Mouse (Mus musculus): Measurements from ENCODE around the gene Aig1. TPM values are rescaled to one million over a fixed set of nuclear protein-coding genes. Genes with fewer than 3 reads are reported as not detected.
A peak's percentile ranks its signal among the peaks of the same experiment; 100 is the strongest.
"Not testable (repeated sequence)": the region's sequence is repeated elsewhere in the genome, so short reads cannot be mapped to it uniquely, and the experiment has no call there.

The Aig1 gene
- total RNA-seq (2021): 10 to 100 TPM; 22.2 to 25.4 TPM
- long read RNA-seq, experiment 1, transcript Aig1-205 (6 exons, 1,554 nt): major isoform, 28 of 36 reads
- long read RNA-seq, experiment 1, partial matches to known transcripts: 1 of 36 reads
- long read RNA-seq, experiment 1, other reads (novel, unspliced or antisense): 1 of 36 reads
- long read RNA-seq, experiment 2, transcript Aig1-205 (6 exons, 1,554 nt): major isoform, 26 of 37 reads
- long read RNA-seq, experiment 2, partial matches to known transcripts: 2 of 37 reads
- long read RNA-seq, experiment 2, other reads (novel, unspliced or antisense): 4 of 37 reads

- DNase-seq (ENCODE audit: low spot score in 2 of 2): peak; percentile 33 to 57
Observed at GRCm38 (mm10) chr10:13868371-13869321, at the start of gene Aig1. Aig1 (minus strand) TSS chr10:13868980.

- DNase-seq (ENCODE audit: low spot score in 2 of 2): peak; percentile 53 to 75
Observed at GRCm38 (mm10) chr10:13916645-13917342, 48.0 kb upstream of the Aig1 start.

GRCm38 (mm10) chr10:13915211-13915610 is 46.4 kb upstream of the Aig1 start:
- DNase-seq (ENCODE audit: low spot score in 2 of 2): no peak

GRCm38 (mm10) chr10:13913689-13914088 is 44.9 kb upstream of the Aig1 start:
- DNase-seq (ENCODE audit: low spot score in 2 of 2): no peak

- DNase-seq (ENCODE audit: low spot score in 2 of 2): no peak
Observed at GRCm38 (mm10) chr10:13906261-13906741, 37.5 kb upstream of the Aig1 start.

- no peak for DNase-seq (ENCODE audit: low spot score in 2 of 2)
Observed at GRCm38 (mm10) chr10:13905618-13906017, 36.8 kb upstream of the Aig1 start.

- DNase-seq (ENCODE audit: low spot score in 2 of 2): not testable (repeated sequence)
Observed at GRCm38 (mm10) chr10:13892762-13893161, 24.0 kb upstream of the Aig1 start.

- DNase-seq (ENCODE audit: low spot score in 2 of 2): no peak
Observed at GRCm38 (mm10) chr10:13882975-13883875, 14.4 kb upstream of the Aig1 start.

- DNase-seq (ENCODE audit: low spot score in 2 of 2): no peak
Observed at GRCm38 (mm10) chr10:13882490-13882889, 13.7 kb upstream of the Aig1 start.

- no peak for DNase-seq (ENCODE audit: low spot score in 2 of 2)
Observed at GRCm38 (mm10) chr10:13878696-13879095, 9.9 kb upstream of the Aig1 start.

- DNase-seq (ENCODE audit: low spot score in 2 of 2): no peak
Observed at GRCm38 (mm10) chr10:13875038-13875420, 6.2 kb upstream of the Aig1 start.

GRCm38 (mm10) chr10:13874301-13875037 is 5.7 kb upstream of the Aig1 start:
- DNase-seq (ENCODE audit: low spot score in 2 of 2): no peak

- no peak for DNase-seq (ENCODE audit: low spot score in 2 of 2)
Observed at GRCm38 (mm10) chr10:13870531-13870930, 1.8 kb upstream of the Aig1 start.

- DNase-seq (ENCODE audit: low spot score in 2 of 2): no peak
Observed at GRCm38 (mm10) chr10:13869322-13870035, 699 bp upstream of the Aig1 start.

- no peak for DNase-seq (ENCODE audit: low spot score in 2 of 2)
Observed at GRCm38 (mm10) chr10:13866391-13866790, 2.4 kb downstream of the Aig1 start.

GRCm38 (mm10) chr10:13861115-13861909 is 7.5 kb downstream of the Aig1 start:
- peak in 1 of 2 experiments; percentile 17 for DNase-seq (ENCODE audit: low spot score in 2 of 2)

- DNase-seq (ENCODE audit: low spot score in 2 of 2): no peak
Observed at GRCm38 (mm10) chr10:13856438-13856837, 12.3 kb downstream of the Aig1 start.

- no peak for DNase-seq (ENCODE audit: low spot score in 2 of 2)
Observed at GRCm38 (mm10) chr10:13855969-13856368, 12.8 kb downstream of the Aig1 start.

All from gastrocnemius, postnatal 4 days (tissue).